Mouse (Mus musculus): Measurements from ENCODE around the gene Ucn. TPM values are rescaled to one million over a fixed set of nuclear protein-coding genes. Genes with fewer than 3 reads are reported as not detected.

Ucn gene
- polyA plus RNA-seq, 1 experiment from 2014 or later = not detected

- Histone ChIP-seq H3K9ac (replicated peaks; ENCODE audit: low read length) (peak within 1 kb of the TSS; percentile 75), H3K4me1 (ENCODE audit: control insufficient read depth, insufficient read depth, low read length) (peaks cover 6% of the 10 kb centered on the region; the same call in 1 of the 2 replicates), H3K4me3 (replicated peaks; ENCODE audit: low read depth, low read length) (peak within 1 kb of the TSS; percentile 68), H3K27me3 (ENCODE audit: control insufficient read depth, insufficient read depth, low read length) (no peaks in the 10 kb centered on the region), H3K27ac (replicated peaks; ENCODE audit: low read depth, low read length) (peak within 1 kb of the TSS; percentile 72), H3K36me3 (ENCODE audit: control insufficient read depth, insufficient read depth, low read length) (peaks cover 40% of the 10 kb centered on the region), H3K4me2 (ENCODE audit: low read length) (peak within 1 kb of the TSS; percentile 65), H3K9me3 (ENCODE audit: control insufficient read depth, low read length) (no peaks in the 10 kb centered on the region)
- DNase-seq (peak; percentile 91), ATAC-seq (ENCODE audit: low FRiP score, low TSS enrichment) (peak; percentile 92)
- 0% methylated on average over 19 of the region's 19 CpGs for WGBS
Measured at GRCm38 (mm10) chr5:31154152-31154553, 15.5 kb upstream of the Ucn start, which contains the start of gene Mpv17. Mpv17 (minus strand) TSS chr5:31154251.

DNA sequence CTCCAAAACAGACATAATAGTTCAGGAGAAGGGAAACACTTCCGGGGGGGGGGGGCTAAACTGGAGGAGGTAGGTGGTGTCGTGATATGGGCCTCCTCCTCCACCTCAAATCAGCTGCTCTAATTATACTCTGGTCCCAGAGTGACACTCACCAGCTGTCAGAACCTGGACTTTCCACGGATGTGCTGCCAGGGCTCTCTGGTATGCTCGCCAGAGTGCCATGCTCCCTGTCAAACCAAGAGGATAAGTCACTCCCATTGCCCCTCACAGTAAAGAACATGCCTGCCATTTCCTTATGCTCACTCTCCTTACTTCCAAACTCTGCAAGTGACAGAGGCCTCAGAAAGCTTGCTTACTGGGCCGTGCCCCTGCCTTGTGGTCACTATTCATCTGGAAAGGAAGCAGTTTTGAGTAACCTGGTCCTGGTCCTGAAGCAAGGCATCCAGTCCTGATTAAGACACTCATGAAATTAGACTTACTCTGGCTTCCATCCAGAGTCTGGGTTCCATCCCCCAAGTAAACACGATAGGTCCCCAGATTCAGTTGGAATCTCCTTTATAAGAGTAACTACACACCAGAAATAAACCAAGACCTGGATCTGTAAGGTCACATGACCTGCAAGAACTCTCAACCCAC is 15.0 kb upstream of the Ucn start:
- DNase-seq (no peak), ATAC-seq (ENCODE audit: low FRiP score, low TSS enrichment) (0 out of 2 replicates have a peak, but pooled peaks have one; percentile 38)
- Histone ChIP-seq H3K4me3 (replicated peaks; ENCODE audit: low read depth, low read length) (peak overlapping the region; percentile 68), H3K9me3 (ENCODE audit: control insufficient read depth, low read length) (no peaks in the 10 kb centered on the region), H3K4me2 (ENCODE audit: low read length) (peak overlapping the region; percentile 65), H3K36me3 (ENCODE audit: control insufficient read depth, insufficient read depth, low read length) (peaks cover 35% of the 10 kb centered on the region), H3K27ac (replicated peaks; ENCODE audit: low read depth, low read length) (peak overlapping the region; percentile 72; the same call in 1 of the 2 replicates), H3K27me3 (ENCODE audit: control insufficient read depth, insufficient read depth, low read length) (no peaks in the 10 kb centered on the region), H3K9ac (replicated peaks; ENCODE audit: low read length) (peak overlapping the region; percentile 75), H3K4me1 (ENCODE audit: control insufficient read depth, insufficient read depth, low read length) (peaks cover 6% of the 10 kb centered on the region; the same call in 1 of the 2 replicates)
- WGBS = 36% methylated on average over 6 of the region's 6 CpGs

DNA sequence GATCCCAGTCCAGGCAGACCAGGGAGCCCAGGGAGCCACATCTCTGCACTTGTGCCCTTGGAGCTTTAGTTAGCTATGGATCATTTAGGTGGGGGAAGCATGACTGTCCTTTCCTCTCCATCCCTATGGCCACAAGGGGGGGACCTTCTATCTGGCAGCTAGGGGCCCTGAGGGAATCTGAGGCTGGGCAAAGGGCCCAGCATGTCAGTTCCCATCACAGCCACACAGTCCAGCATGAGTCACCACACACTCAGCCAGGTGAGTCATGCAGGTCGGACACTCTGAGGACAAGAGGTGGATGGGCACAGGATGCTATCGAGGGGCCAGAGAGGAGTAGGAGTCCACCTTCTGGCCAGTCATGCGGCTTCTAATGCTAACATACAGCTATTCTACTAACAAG is 13.1 kb upstream of the Ucn start:
- 95% methylated on average over 3 of the region's 3 CpGs for WGBS
- H3K4me2 ChIP-seq (ENCODE audit: low read length) = no peak overlapping the region
- peaks cover 6% of the 10 kb centered on the region; the same call in 1 of the 2 replicates for H3K4me1 ChIP-seq (ENCODE audit: control insufficient read depth, insufficient read depth, low read length)
- H3K27me3 ChIP-seq (ENCODE audit: control insufficient read depth, insufficient read depth, low read length) = no peaks in the 10 kb centered on the region
- H3K36me3 ChIP-seq (ENCODE audit: control insufficient read depth, insufficient read depth, low read length) = peaks cover 16% of the 10 kb centered on the region
- no peak overlapping the region for H3K27ac ChIP-seq (replicated peaks; ENCODE audit: low read depth, low read length)
- H3K9me3 ChIP-seq (ENCODE audit: control insufficient read depth, low read length) = no peaks in the 10 kb centered on the region
- no peak overlapping the region for H3K4me3 ChIP-seq (replicated peaks; ENCODE audit: low read depth, low read length)
- H3K9ac ChIP-seq (replicated peaks; ENCODE audit: low read length) = no peak overlapping the region
- ATAC-seq (ENCODE audit: low FRiP score, low TSS enrichment) (no peak), DNase-seq (no peak)

GRCm38 (mm10) chr5:31149781-31150180 is 11.2 kb upstream of the Ucn start:
- DNase-seq (no peak), ATAC-seq (ENCODE audit: low FRiP score, low TSS enrichment) (no peak)
- 90% methylated on average over 4 of the region's 4 CpGs for WGBS
- H3K9me3 ChIP-seq (ENCODE audit: control insufficient read depth, low read length) = no peaks in the 10 kb centered on the region
- no peaks in the 10 kb centered on the region for H3K27me3 ChIP-seq (ENCODE audit: control insufficient read depth, insufficient read depth, low read length)
- H3K4me3 ChIP-seq (replicated peaks; ENCODE audit: low read depth, low read length) = no peak overlapping the region
- H3K9ac ChIP-seq (replicated peaks; ENCODE audit: low read length) = no peak overlapping the region
- H3K36me3 ChIP-seq (ENCODE audit: control insufficient read depth, insufficient read depth, low read length) = peaks cover 7% of the 10 kb centered on the region; the same call in 1 of the 2 replicates
- no peak overlapping the region for H3K27ac ChIP-seq (replicated peaks; ENCODE audit: low read depth, low read length)
- no peak overlapping the region for H3K4me2 ChIP-seq (ENCODE audit: low read length)
- peaks cover 6% of the 10 kb centered on the region; the same call in 1 of the 2 replicates for H3K4me1 ChIP-seq (ENCODE audit: control insufficient read depth, insufficient read depth, low read length)

DNA sequence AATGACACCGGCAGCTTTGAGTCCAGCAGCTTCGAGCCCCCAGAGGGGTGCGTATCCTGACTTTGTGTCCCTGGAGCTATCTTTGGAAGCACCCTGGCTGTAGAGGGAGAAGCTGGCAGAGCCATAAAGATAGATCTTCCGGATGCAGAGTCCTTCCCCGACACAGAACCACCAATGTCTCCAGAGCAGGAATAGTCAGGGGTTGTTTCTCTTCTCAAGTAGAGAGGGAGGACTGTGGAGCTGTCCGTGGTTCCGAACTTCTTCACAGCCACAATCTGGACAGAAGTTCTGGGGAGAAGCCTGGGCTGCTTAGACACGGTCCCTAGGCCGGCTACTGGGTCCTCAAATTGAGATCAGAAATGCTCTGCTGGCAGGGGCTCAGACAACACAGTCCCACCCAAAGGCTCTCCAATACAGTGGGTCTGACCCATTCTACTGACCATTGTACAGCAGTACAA is 368 bp upstream of the Ucn start:
- DNase-seq (no peak), ATAC-seq (ENCODE audit: low FRiP score, low TSS enrichment) (no peak)
- H3K4me2 ChIP-seq (ENCODE audit: low read length) = no peak overlapping the region
- H3K4me3 ChIP-seq (replicated peaks; ENCODE audit: low read depth, low read length) = no peak overlapping the region
- WGBS = 15% methylated on average over 9 of the region's 9 CpGs
- no peaks in the 10 kb centered on the region for H3K9me3 ChIP-seq (ENCODE audit: control insufficient read depth, low read length)
- 0 out of 2 replicates have a peak, but pooled peaks cover 2% of the 10 kb centered on the region for H3K4me1 ChIP-seq (ENCODE audit: control insufficient read depth, insufficient read depth, low read length)
- no peak overlapping the region for H3K9ac ChIP-seq (replicated peaks; ENCODE audit: low read length)
- H3K27me3 ChIP-seq (ENCODE audit: control insufficient read depth, insufficient read depth, low read length) = peaks cover 45% of the 10 kb centered on the region
- H3K27ac ChIP-seq (replicated peaks; ENCODE audit: low read depth, low read length) = no peak overlapping the region
- peaks cover 4% of the 10 kb centered on the region for H3K36me3 ChIP-seq (ENCODE audit: control insufficient read depth, insufficient read depth, low read length)

GRCm38 (mm10) chr5:31137658-31138057 is 971 bp downstream of the Ucn start:
- no peaks in the 10 kb centered on the region for H3K9me3 ChIP-seq (ENCODE audit: control insufficient read depth, low read length)
- H3K4me3 ChIP-seq (replicated peaks; ENCODE audit: low read depth, low read length) = peak overlapping the region; percentile 26
- WGBS = 1% methylated on average over 13 of the region's 13 CpGs
- peaks cover 45% of the 10 kb centered on the region for H3K27me3 ChIP-seq (ENCODE audit: control insufficient read depth, insufficient read depth, low read length)
- H3K4me2 ChIP-seq (ENCODE audit: low read length) = peak overlapping the region; percentile 50
- H3K36me3 ChIP-seq (ENCODE audit: control insufficient read depth, insufficient read depth, low read length) = no peaks in the 10 kb centered on the region; the same call in 1 of the 2 replicates
- H3K4me1 ChIP-seq (ENCODE audit: control insufficient read depth, insufficient read depth, low read length) = 0 out of 2 replicates have a peak, but pooled peaks cover 2% of the 10 kb centered on the region
- H3K27ac ChIP-seq (replicated peaks; ENCODE audit: low read depth, low read length) = no peak overlapping the region
- DNase-seq (no peak), ATAC-seq (ENCODE audit: low FRiP score, low TSS enrichment) (no peak)
- no peak overlapping the region for H3K9ac ChIP-seq (replicated peaks; ENCODE audit: low read length)

GRCm38 (mm10) chr5:31136730-31137424 is 1.8 kb downstream of the Ucn start:
- ATAC-seq (ENCODE audit: low FRiP score, low TSS enrichment) = no peak
- Histone ChIP-seq H3K9ac (replicated peaks; ENCODE audit: low read length) (no peak overlapping the region), H3K4me3 (replicated peaks; ENCODE audit: low read depth, low read length) (peak overlapping the region; percentile 26; the same call in 1 of the 2 replicates), H3K27ac (replicated peaks; ENCODE audit: low read depth, low read length) (no peak overlapping the region), H3K4me2 (ENCODE audit: low read length) (peak overlapping the region; percentile 50), H3K9me3 (ENCODE audit: control insufficient read depth, low read length) (no peaks in the 10 kb centered on the region), H3K36me3 (ENCODE audit: control insufficient read depth, insufficient read depth, low read length) (no peaks in the 10 kb centered on the region; the same call in 1 of the 2 replicates), H3K27me3 (ENCODE audit: control insufficient read depth, insufficient read depth, low read length) (peaks cover 45% of the 10 kb centered on the region), H3K4me1 (ENCODE audit: control insufficient read depth, insufficient read depth, low read length) (0 out of 2 replicates have a peak, but pooled peaks cover 2% of the 10 kb centered on the region)
- peak; percentile 7 for DNase-seq
- 1% methylated on average over 33 of the region's 33 CpGs for WGBS

GRCm38 (mm10) chr5:31126050-31126449 is 12.6 kb downstream of the Ucn start:
- Histone ChIP-seq H3K27me3 (ENCODE audit: control insufficient read depth, insufficient read depth, low read length) (no peaks in the 10 kb centered on the region), H3K4me1 (ENCODE audit: control insufficient read depth, insufficient read depth, low read length) (no peaks in the 10 kb centered on the region), H3K9ac (replicated peaks; ENCODE audit: low read length) (no peak overlapping the region), H3K4me2 (ENCODE audit: low read length) (no peak overlapping the region), H3K36me3 (ENCODE audit: control insufficient read depth, insufficient read depth, low read length) (no peaks in the 10 kb centered on the region), H3K4me3 (replicated peaks; ENCODE audit: low read depth, low read length) (no peak overlapping the region), H3K27ac (replicated peaks; ENCODE audit: low read depth, low read length) (no peak overlapping the region), H3K9me3 (ENCODE audit: control insufficient read depth, low read length) (no peaks in the 10 kb centered on the region)
- 40% methylated on average over 5 of the region's 5 CpGs for WGBS
- ATAC-seq (ENCODE audit: low FRiP score, low TSS enrichment) (no peak), DNase-seq (no peak)

All from midbrain, embryonic 14.5 days (tissue).